Mouse (Mus musculus) kidney, adult 9 months (tissue): ENCODE measurements around the gene Car12.
A peak's percentile ranks its signal among the peaks of the same experiment; 100 is the strongest.

Experiments used
- DNase-seq: peaks from one replicate; pipeline ENCODE4 v3.0.0; 2022

Gene Car12

DNA sequence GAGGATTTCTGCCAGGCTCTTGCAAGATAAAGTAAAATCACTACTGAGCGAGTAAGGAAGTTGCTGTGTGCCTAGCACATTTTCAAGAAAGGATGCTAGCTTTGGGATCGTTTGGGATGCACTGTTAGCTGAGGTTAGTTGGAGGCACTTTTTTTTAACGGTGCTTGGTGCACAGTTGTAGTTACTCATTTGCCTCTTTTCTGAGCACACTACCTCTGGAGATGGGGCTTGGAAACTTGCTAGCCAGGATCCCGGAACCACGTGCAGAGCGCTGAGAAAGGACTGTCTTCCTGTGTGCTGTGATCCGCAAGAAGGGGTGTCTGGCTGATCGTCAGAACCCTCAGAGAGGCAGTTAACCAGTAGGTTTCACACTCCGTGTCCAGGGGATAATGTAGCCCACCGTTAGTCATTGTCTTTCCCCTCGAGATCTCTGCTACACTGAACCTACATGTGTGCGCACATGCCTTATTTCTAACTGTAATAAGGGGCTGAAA lies 583 bp downstream of the Car12 start:
- peak; percentile 72 for DNase-seq

DNA sequence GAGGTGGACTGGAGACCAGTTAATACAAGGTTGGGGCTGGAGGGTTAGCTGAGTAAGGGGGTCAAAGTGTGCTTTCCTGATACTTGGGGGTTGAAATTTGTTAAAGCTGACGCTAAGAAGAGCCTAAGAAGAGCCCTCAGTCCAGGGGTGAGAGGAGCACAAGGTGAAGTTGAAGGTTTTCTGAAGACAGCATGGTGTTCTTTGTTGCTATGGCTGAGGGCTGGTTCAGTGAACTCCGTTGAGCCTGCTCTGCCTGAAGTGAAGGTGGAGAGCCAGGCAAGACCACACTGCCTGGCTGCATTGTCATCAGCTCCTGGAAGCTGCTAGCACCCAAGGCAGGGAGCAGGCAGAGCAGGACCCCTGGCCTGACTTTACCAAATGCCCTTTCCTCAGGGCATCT lies 1.9 kb downstream of the Car12 start:
- DNase-seq = peak; percentile 72

GRCm38 (mm10) chr9:66716533-66716932 lies 3.0 kb downstream of the Car12 start:
- no peak for DNase-seq

- peak; percentile 88 for DNase-seq
Measured at GRCm38 (mm10) chr9:66720686-66721450, 7.4 kb downstream of the Car12 start.

- DNase-seq = no peak
Measured at GRCm38 (mm10) chr9:66722187-66722868, 8.8 kb downstream of the Car12 start.

DNA sequence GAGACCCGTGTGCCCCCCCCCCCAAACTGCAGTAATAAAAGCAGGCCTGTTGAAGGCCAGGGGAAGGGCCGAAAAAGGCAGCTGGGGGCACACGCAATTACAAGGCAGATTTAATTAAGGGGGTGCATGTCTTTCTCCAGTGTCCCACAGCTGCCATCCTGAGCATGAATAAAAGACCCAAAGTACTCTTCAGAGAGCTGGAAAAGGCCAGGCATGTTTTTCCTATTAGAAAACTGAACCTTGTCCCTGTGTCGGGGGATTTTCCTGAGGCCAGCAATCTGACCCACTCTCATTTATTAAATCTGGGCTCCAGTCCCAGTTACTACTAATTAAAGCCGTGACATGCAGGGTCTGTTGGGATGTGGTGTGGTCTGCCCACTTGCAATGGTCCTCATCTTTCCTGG lies 9.4 kb downstream of the Car12 start:
- peak; percentile 61 for DNase-seq

- no peak for DNase-seq
Measured at GRCm38 (mm10) chr9:66725591-66725990, 12.1 kb downstream of the Car12 start.

- no peak for DNase-seq
Measured at GRCm38 (mm10) chr9:66727333-66727732, 13.8 kb downstream of the Car12 start.

DNA sequence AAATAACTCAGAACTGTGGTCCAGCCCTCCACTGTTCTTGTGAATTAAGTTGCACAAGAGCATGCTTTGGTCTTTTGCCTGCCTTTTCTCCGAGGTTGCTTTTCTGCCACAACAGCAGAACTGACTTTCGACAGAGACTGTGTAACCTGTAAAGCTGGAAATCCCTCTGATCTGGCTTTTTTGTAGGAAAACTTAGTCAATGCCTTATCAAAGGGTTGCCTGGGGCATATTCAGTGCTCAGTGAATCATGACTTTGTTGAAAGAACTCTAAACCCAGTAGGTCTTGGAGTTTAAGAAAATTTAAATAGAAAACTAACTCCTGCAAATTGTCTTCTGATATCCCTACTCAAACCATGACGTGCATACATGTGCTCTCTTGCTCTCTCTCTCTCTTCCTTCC lies 17.1 kb downstream of the Car12 start:
- DNase-seq = no peak

- DNase-seq = no peak
Measured at GRCm38 (mm10) chr9:66731284-66731683, 17.8 kb downstream of the Car12 start.

- peak; percentile 77 for DNase-seq
Measured at GRCm38 (mm10) chr9:66732791-66733691, 19.6 kb downstream of the Car12 start.

GRCm38 (mm10) chr9:66734568-66734967 lies 21.1 kb downstream of the Car12 start:
- peak; percentile 73 for DNase-seq

GRCm38 (mm10) chr9:66735122-66735521 lies 21.6 kb downstream of the Car12 start:
- DNase-seq = no peak

GRCm38 (mm10) chr9:66736016-66736415 lies 22.5 kb downstream of the Car12 start:
- DNase-seq = no peak

GRCm38 (mm10) chr9:66736551-66736950 lies 23.1 kb downstream of the Car12 start:
- DNase-seq = peak; percentile 97

DNA sequence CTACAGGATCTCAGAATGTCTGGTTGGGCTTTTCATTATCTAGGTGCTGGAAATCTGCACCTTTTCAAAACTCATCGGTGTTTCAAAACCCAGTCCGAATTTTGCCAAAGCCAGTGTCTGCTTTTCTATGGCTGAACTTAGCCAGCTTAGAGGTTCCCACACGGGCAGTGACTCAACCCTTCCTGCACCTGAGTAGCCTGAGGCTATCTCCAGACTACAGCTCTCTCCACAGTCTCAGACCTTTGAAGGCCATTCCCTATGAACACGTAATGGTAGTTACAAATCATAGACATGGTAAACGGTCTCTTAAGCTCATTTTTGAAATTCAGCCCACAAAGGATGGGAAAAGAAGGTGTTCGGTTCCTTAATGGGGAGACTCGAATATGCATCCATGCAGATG lies 26.0 kb downstream of the Car12 start:
- no peak for DNase-seq

DNA sequence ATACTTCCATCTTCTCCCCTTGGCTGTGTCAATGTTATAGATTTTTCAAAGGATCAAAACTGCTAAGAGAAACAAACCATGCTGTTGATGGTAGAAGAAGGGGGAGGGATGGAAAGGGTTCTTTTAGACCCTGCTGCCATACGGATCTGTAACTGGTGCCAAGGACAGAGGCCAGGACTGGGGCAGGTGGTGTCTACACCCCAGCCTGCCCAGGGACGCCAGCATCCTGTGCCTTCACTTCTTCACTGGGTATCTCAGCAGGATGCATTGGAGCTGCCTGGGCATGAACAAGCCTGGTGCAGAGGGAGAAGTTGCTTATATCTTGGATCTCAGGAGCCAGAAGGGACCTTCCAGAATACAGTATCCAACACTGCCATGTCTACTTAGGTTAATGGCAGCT lies 31.0 kb downstream of the Car12 start:
- no peak for DNase-seq

DNA sequence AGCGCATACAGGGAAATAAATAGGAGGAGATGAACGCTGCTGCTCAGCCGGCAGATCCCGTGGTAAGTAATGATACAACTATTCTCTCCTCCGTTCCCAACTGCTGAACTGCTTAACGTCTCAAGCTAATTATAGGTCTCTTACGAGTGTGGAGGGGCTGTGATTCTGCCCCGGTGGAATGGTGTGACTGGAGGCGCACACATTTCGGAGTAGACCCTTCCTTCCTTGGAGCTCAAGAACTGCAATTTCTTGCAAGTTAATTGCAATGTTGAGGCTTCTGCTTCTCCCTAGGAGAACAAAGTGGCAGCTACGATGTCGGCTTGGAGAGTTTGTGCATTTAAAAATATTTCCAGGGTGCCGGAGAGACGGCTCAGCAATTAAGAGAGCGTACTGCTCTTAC lies 34.9 kb downstream of the Car12 start:
- DNase-seq = no peak

DNA sequence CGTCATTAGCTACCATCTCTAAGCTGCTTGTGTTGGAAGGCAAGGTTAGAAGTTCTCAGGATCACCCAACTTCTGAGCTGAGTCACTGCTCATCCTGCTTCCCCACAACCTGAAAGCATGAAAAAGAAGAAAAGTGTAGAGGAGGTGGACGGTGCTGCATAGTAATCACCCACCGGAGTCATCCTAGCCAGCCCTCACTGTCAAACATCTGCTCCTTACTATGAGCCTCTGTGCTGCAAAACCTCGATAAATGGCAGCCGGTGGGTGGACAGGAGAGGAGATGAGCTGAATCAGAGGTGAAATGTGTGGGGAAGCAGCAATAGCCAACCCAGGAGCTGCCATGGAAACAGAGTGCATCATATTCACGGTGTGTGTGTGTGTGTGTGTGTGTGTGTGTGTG lies 39.4 kb downstream of the Car12 start:
- DNase-seq = no peak

DNA sequence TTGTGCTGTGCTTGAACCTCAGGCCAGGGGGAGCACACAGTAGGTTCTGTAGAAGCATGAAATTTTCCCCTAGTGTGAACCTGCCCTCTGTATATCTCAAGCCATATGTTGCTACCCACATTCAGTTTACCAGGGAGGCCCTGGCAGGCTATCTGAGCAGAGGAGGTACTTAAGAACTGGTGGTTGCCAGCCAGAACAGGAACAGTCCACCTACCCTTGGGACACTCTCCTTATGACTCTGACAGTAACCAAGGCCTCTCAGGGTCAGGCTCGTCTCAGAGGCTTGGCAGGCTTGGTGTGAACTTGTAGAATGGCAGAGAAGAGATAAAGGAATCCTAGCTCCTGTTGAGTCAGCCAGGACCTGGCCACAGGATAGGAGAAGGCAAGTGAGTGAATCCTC lies 47.5 kb downstream of the Car12 start:
- DNase-seq = peak; percentile 37

GRCm38 (mm10) chr9:66768721-66769120 lies 55.2 kb downstream of the Car12 start:
- DNase-seq = peak; percentile 79

- peak; percentile 96 for DNase-seq
Measured at GRCm38 (mm10) chr9:66769275-66769674, 55.8 kb downstream of the Car12 start.

DNA sequence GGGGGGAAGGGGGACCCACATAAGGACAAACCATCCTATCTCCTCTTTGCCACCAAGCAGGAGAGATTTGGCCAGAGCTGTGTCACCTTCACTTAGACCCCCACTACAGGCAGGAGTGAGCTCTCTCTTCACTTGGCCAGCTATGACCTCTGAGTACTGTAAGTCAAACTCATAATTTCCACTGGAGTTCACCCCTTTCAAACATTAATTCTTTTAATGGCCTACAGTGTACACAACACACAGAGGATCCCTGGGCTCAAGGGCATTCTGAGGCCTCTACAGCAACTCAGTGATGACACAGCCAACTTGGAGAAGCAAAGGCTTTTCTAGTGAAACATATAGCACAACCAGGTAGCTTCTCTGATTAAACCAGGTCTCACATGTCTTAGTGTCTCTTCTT lies 57.2 kb downstream of the Car12 start:
- peak; percentile 87 for DNase-seq
